Mouse (Mus musculus): ENCODE measurements around the gene Spc25. TPM values are rescaled to one million over a fixed set of nuclear protein-coding genes. Genes with fewer than 3 reads are reported as not detected.

Gene Spc25
- polyA plus RNA-seq, 2 experiments = 58.4 to 129 TPM

GRCm38 (mm10) chr2:69188732-69189131 lies 17.3 kb downstream of the Spc25 start:
- WGBS = 95% methylated on average over 6 of the region's 6 CpGs
- H3K4me1 ChIP-seq (ENCODE audit: control insufficient read depth, insufficient read depth, low read length) = no peaks in the 10 kb centered on the region
- H3K36me3 ChIP-seq (ENCODE audit: control insufficient read depth, insufficient read depth, low read length) = peaks cover 8% of the 10 kb centered on the region
- no peak overlapping the region for H3K4me2 ChIP-seq (replicated peaks; ENCODE audit: low read depth, low read length, severe bottlenecking)
- no peak overlapping the region for H3K27ac ChIP-seq (replicated peaks; ENCODE audit: low read depth, low read length)
- TF ChIP-seq POLR2A (IDR thresholded peaks at IDR 0.05; ENCODE audit: borderline replicate concordance, extremely low read depth, insufficient read depth, insufficient read length) = no peak
- H3K4me3 ChIP-seq (replicated peaks; ENCODE audit: low read length) = no peak overlapping the region
- no peaks in the 10 kb centered on the region for H3K9me3 ChIP-seq (ENCODE audit: control insufficient read depth, low read length)
- ATAC-seq (ENCODE audit: low FRiP score, low read depth) = no peak
- DNase-seq (ENCODE audit: low spot score) = no peak
- H3K27me3 ChIP-seq (ENCODE audit: control insufficient read depth, insufficient read depth, low read length) = no peaks in the 10 kb centered on the region
- H3K9ac ChIP-seq (ENCODE audit: low read depth, low read length, severe bottlenecking) = no peak overlapping the region

- Histone ChIP-seq H3K9me3 (ENCODE audit: control insufficient read depth, low read length) (no peaks in the 10 kb centered on the region), H3K27me3 (ENCODE audit: control insufficient read depth, insufficient read depth, low read length) (no peaks in the 10 kb centered on the region), H3K4me2 (replicated peaks; ENCODE audit: low read depth, low read length, severe bottlenecking) (no peak overlapping the region), H3K27ac (replicated peaks; ENCODE audit: low read depth, low read length) (no peak overlapping the region), H3K4me1 (ENCODE audit: control insufficient read depth, insufficient read depth, low read length) (no peaks in the 10 kb centered on the region), H3K9ac (ENCODE audit: low read depth, low read length, severe bottlenecking) (no peak overlapping the region), H3K36me3 (ENCODE audit: control insufficient read depth, insufficient read depth, low read length) (peaks cover 1% of the 10 kb centered on the region; the same call in 1 of the 2 replicates), H3K4me3 (replicated peaks; ENCODE audit: low read length) (no peak overlapping the region)
- DNase-seq (ENCODE audit: low spot score) (no peak), ATAC-seq (ENCODE audit: low FRiP score, low read depth) (no peak)
- 88% methylated on average over 2 of the region's 2 CpGs for WGBS
- TF ChIP-seq POLR2A (IDR thresholded peaks at IDR 0.05; ENCODE audit: borderline replicate concordance, extremely low read depth, insufficient read depth, insufficient read length) = no peak
Observed at GRCm38 (mm10) chr2:69187990-69188389, 18.0 kb downstream of the Spc25 start.

- ATAC-seq (ENCODE audit: low FRiP score, low read depth) (no peak), DNase-seq (ENCODE audit: low spot score) (no peak)
- no peaks in the 10 kb centered on the region for H3K27me3 ChIP-seq (ENCODE audit: control insufficient read depth, insufficient read depth, low read length)
- H3K9ac ChIP-seq (ENCODE audit: low read depth, low read length, severe bottlenecking) = no peak overlapping the region
- no peak for TF ChIP-seq POLR2A (IDR thresholded peaks at IDR 0.05; ENCODE audit: borderline replicate concordance, extremely low read depth, insufficient read depth, insufficient read length)
- WGBS = 87% methylated on average over 4 of the region's 4 CpGs
- no peak overlapping the region for H3K4me2 ChIP-seq (replicated peaks; ENCODE audit: low read depth, low read length, severe bottlenecking)
- H3K36me3 ChIP-seq (ENCODE audit: control insufficient read depth, insufficient read depth, low read length) = no peaks in the 10 kb centered on the region
- no peaks in the 10 kb centered on the region for H3K9me3 ChIP-seq (ENCODE audit: control insufficient read depth, low read length)
- H3K4me3 ChIP-seq (replicated peaks; ENCODE audit: low read length) = no peak overlapping the region
- no peaks in the 10 kb centered on the region for H3K4me1 ChIP-seq (ENCODE audit: control insufficient read depth, insufficient read depth, low read length)
- H3K27ac ChIP-seq (replicated peaks; ENCODE audit: low read depth, low read length) = no peak overlapping the region
Observed at GRCm38 (mm10) chr2:69179721-69180120, 26.3 kb downstream of the Spc25 start.

GRCm38 (mm10) chr2:69175296-69175695 lies 30.7 kb downstream of the Spc25 start:
- H3K9me3 ChIP-seq (ENCODE audit: control insufficient read depth, low read length) = no peaks in the 10 kb centered on the region
- no peak for ATAC-seq (ENCODE audit: low FRiP score, low read depth)

GRCm38 (mm10) chr2:69170395-69171077 lies 35.5 kb downstream of the Spc25 start:
- DNase-seq (ENCODE audit: low spot score) (no peak), ATAC-seq (ENCODE audit: low FRiP score, low read depth) (no peak)
- no peak for TF ChIP-seq POLR2A (IDR thresholded peaks at IDR 0.05; ENCODE audit: borderline replicate concordance, extremely low read depth, insufficient read depth, insufficient read length)
- H3K27me3 ChIP-seq (ENCODE audit: control insufficient read depth, insufficient read depth, low read length) = no peaks in the 10 kb centered on the region
- no peaks in the 10 kb centered on the region for H3K36me3 ChIP-seq (ENCODE audit: control insufficient read depth, insufficient read depth, low read length)
- no peak overlapping the region for H3K9ac ChIP-seq (ENCODE audit: low read depth, low read length, severe bottlenecking)
- H3K27ac ChIP-seq (replicated peaks; ENCODE audit: low read depth, low read length) = no peak overlapping the region
- no peak overlapping the region for H3K4me2 ChIP-seq (replicated peaks; ENCODE audit: low read depth, low read length, severe bottlenecking)
- H3K9me3 ChIP-seq (ENCODE audit: control insufficient read depth, low read length) = no peaks in the 10 kb centered on the region
- 51% methylated on average over 9 of the region's 9 CpGs for WGBS
- no peaks in the 10 kb centered on the region for H3K4me1 ChIP-seq (ENCODE audit: control insufficient read depth, insufficient read depth, low read length)
- H3K4me3 ChIP-seq (replicated peaks; ENCODE audit: low read length) = no peak overlapping the region

More at GRCm38 (mm10) chr2:69175296-69175695, 30.7 kb downstream of the Spc25 start:
- Histone ChIP-seq H3K4me2 (replicated peaks; ENCODE audit: low read depth, low read length, severe bottlenecking) (no peak overlapping the region), H3K27me3 (ENCODE audit: control insufficient read depth, insufficient read depth, low read length) (no peaks in the 10 kb centered on the region), H3K36me3 (ENCODE audit: control insufficient read depth, insufficient read depth, low read length) (no peaks in the 10 kb centered on the region), H3K27ac (replicated peaks; ENCODE audit: low read depth, low read length) (no peak overlapping the region), H3K4me3 (replicated peaks; ENCODE audit: low read length) (no peak overlapping the region), H3K4me1 (ENCODE audit: control insufficient read depth, insufficient read depth, low read length) (no peaks in the 10 kb centered on the region), H3K9ac (ENCODE audit: low read depth, low read length, severe bottlenecking) (no peak overlapping the region)
- no peak for TF ChIP-seq POLR2A (IDR thresholded peaks at IDR 0.05; ENCODE audit: borderline replicate concordance, extremely low read depth, insufficient read depth, insufficient read length)
- DNase-seq (ENCODE audit: low spot score) = no peak
- 86% methylated on average over 5 of the region's 5 CpGs for WGBS

All from limb, embryonic 14.5 days (tissue).